Mouse (Mus musculus): ENCODE measurements around the gene Psd4. TPM values are rescaled to one million over a fixed set of nuclear protein-coding genes. Genes with fewer than 3 reads are reported as not detected.

Gene Psd4
- total and polyA plus RNA-seq, 3 experiments: 1.3 to 1.5 (median 1.4) TPM

GRCm38 (mm10) chr2:24460112-24460807, 92.9 kb downstream of the Psd4 start:
- Histone ChIP-seq H3K9ac (ENCODE audit: low read depth, low read length) (no peak overlapping the region), H3K27ac (no peak overlapping the region), H3K36me3 (ENCODE audit: control insufficient read depth, insufficient read depth, low read length) (no peaks in the 10 kb centered on the region), H3K27me3 (ENCODE audit: control insufficient read depth, insufficient read depth, low read length) (no peaks in the 10 kb centered on the region), H3K4me1 (ENCODE audit: control insufficient read depth, insufficient read depth, low read length) (no peaks in the 10 kb centered on the region), H3K79me2 (replicated peaks; ENCODE audit: control insufficient read depth, insufficient read depth, low read length) (no peaks in the 10 kb centered on the region), H3K4me3 (no peak overlapping the region)
- TF ChIP-seq CTCF (IDR thresholded peaks at IDR 0.05) (no peak), EP300 (IDR thresholded peaks at IDR 0.05; ENCODE audit: insufficient read depth, low read depth, low read length) (no peak), POLR2A (IDR thresholded peaks at IDR 0.05; ENCODE audit: insufficient read depth, low read depth, low read length) (no peak)
- intact Hi-C loops (cut with DNase I): no loop called here
- DNase-seq: no peak
- WGBS: 39% methylated on average over 9 of the region's 9 CpGs

GRCm38 (mm10) chr2:24460808-24461127, 93.4 kb downstream of the Psd4 start:
- 36% methylated on average over 2 of the region's 2 CpGs for WGBS
- intact Hi-C loops (cut with DNase I): no loop called here
- no peaks in the 10 kb centered on the region for H3K4me1 ChIP-seq (ENCODE audit: control insufficient read depth, insufficient read depth, low read length)
- no peak overlapping the region for H3K4me3 ChIP-seq
- no peaks in the 10 kb centered on the region for H3K79me2 ChIP-seq (replicated peaks; ENCODE audit: control insufficient read depth, insufficient read depth, low read length)
- TF ChIP-seq POLR2A (IDR thresholded peaks at IDR 0.05; ENCODE audit: insufficient read depth, low read depth, low read length) (no peak), CTCF (IDR thresholded peaks at IDR 0.05) (no peak), EP300 (IDR thresholded peaks at IDR 0.05; ENCODE audit: insufficient read depth, low read depth, low read length) (no peak)
- H3K9ac ChIP-seq (ENCODE audit: low read depth, low read length): no peak overlapping the region
- no peaks in the 10 kb centered on the region for H3K27me3 ChIP-seq (ENCODE audit: control insufficient read depth, insufficient read depth, low read length)
- DNase-seq: no peak
- H3K27ac ChIP-seq: no peak overlapping the region
- H3K36me3 ChIP-seq (ENCODE audit: control insufficient read depth, insufficient read depth, low read length): no peaks in the 10 kb centered on the region

Other genes with a start within 250 kb of the Psd4 start
- gene Il1f8, start 214.4 kb upstream of the Psd4 start, total RNA-seq (2021): not detected
- gene Il1f8, start 214.4 kb upstream of the Psd4 start, polyA plus RNA-seq (2012; rRNA removed): not detected in 2 replicates
- under 1 TPM in 1 of 2 experiments, not detected in 1; 0.16 TPM for gene Il1f9, start 181.1 kb upstream of the Psd4 start, total RNA-seq (2021)
- gene Il1f9, start 181.1 kb upstream of the Psd4 start, polyA plus RNA-seq (2012; rRNA removed): 0.08 and 0.12 TPM in 2 replicates
- gene Il1f6, start 152.2 kb upstream of the Psd4 start, total RNA-seq (2021): not detected
- not detected in 2 replicates for gene Il1f6, start 152.2 kb upstream of the Psd4 start, polyA plus RNA-seq (2012; rRNA removed)
- not detected for gene Il1f5, start 90.6 kb upstream of the Psd4 start, total RNA-seq (2021)
- not detected in 2 replicates for gene Il1f5, start 90.6 kb upstream of the Psd4 start, polyA plus RNA-seq (2012; rRNA removed)
- gene Il1f10, start 76.4 kb upstream of the Psd4 start, total RNA-seq (2021): not detected
- gene Il1f10, start 76.4 kb upstream of the Psd4 start, polyA plus RNA-seq (2012; rRNA removed): not detected in 2 replicates
- under 1 TPM; 0.09 to 0.37 TPM for gene Il1rn, start 30.7 kb upstream of the Psd4 start, total RNA-seq (2021)
- 0.12 and 0.23 TPM in 2 replicates for gene Il1rn, start 30.7 kb upstream of the Psd4 start, polyA plus RNA-seq (2012; rRNA removed)
- not detected for gene Pax8, start 108.0 kb downstream of the Psd4 start, total RNA-seq (2021)
- gene Pax8, start 108.0 kb downstream of the Psd4 start, polyA plus RNA-seq (2012; rRNA removed): not detected in 2 replicates

All from heart, adult 2 months (tissue).